Mouse (Mus musculus) heart, postnatal 0 days (tissue): ENCODE data around the gene Ppp1r37.

Experiments used
- CTCF ChIP-seq: IDR thresholded peaks from 2 replicates; pipeline ENCODE4 v1.5.1; 2016; ENCODE audit warnings: antibody characterized with exemption, control low read depth, low read depth
- EP300 ChIP-seq: IDR thresholded peaks from 2 replicates; pipeline ENCODE4 v1.6.1; 2016; ENCODE audit warnings: antibody characterized with exemption, low read depth

- TF ChIP-seq CTCF (no peak), EP300 (no peak)
These were observed 40.2 kb upstream of the Ppp1r37 start for GRCm38 (mm10) chr7:19603055-19603454.
